Mouse (Mus musculus) left cerebral cortex, adult 2 months (tissue): ENCODE measurements around the gene Abi3. TPM values are rescaled to one million over a fixed set of nuclear protein-coding genes. Genes with fewer than 3 reads are reported as not detected.

Experiments used
- DNase-seq, 2 experiments: peaks; one replicate each; pipeline ENCODE4 v3.0.0; 2021 to 2022; ENCODE audit warnings: low spot score in 2 of 2, mixed read lengths in 1 of 2; ENCODE audit errors: extremely low spot score in 1 of 2
- H3K27ac ChIP-seq: fragments of 200-600 bp; 2 replicates; pipeline ENCODE4 v1.8.1; 2022
- H3K4me3 ChIP-seq: fragments of 200-600 bp; 2 replicates; pipeline ENCODE4 v1.8.1; 2022
- CTCF ChIP-seq: fragments of 200-600 bp; IDR thresholded peaks from 2 replicates; pipeline ENCODE4 v1.8.1; 2022; ENCODE audit warnings: antibody characterized with exemption, mild to moderate bottlenecking, moderate library complexity
- intact Hi-C: fragments of 180-260 bp; cut with DNase I; formaldehyde crosslinking; loops from one replicate; pipeline ENCODE4 v1.15.1; 2025
- total RNA-seq, 2 experiments: library from RNA; stranded (reverse); gene quantifications; 2 replicates each; pipeline ENCODE4 v1.2.3; 2021

Gene Abi3
- total RNA-seq, 2 experiments from 2014 or later: 7.6 to 9.4 TPM

DNA sequence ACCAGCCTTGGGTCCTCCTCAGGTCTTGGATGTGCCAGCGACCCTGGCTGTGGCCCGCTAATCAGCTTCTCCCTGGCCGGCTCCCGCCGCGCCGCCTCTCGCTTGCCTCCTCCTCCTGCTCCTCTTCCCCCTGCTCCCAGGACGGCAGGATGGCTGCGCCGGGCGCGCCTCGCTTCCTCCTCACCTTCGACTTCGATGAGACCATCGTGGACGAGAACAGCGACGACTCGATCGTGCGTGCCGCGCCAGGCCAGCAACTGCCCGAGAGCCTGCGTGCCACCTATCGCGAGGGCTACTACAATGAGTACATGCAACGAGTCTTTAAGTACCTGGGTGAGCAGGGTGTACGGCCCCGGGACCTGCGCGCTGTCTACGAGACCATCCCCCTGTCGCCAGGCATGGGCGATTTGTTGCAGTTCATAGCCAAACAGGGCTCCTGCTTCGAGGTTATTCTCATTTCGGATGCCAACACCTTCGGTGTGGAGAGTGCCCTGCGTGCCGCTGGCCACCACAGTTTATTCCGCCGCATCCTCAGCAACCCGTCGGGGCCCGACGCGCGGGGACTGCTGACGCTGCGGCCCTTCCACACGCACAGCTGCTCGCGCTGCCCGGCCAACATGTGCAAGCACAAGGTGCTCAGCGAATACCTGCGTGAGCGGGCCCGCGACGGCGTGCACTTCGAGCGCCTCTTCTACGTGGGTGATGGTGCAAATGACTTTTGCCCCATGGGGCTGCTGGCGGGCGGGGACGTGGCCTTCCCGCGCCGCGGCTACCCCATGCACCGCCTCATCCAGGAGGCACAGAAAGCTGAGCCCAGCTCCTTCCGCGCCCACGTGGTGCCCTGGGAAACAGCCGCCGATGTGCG is 11.6 kb downstream of the Abi3 start:
- no peak for TF ChIP-seq CTCF
- Histone ChIP-seq H3K27ac (no peak overlapping the region), H3K4me3 (peak overlapping the region; percentile 7; the same call in 1 of the 2 replicates)
- intact Hi-C loops: no loop called here
- no peak for DNase-seq

- no peak overlapping the region for H3K27ac ChIP-seq
- no peak for TF ChIP-seq CTCF
- intact Hi-C loops: loop anchor here (2.0 to 5.0 kb wide), 3 partner anchors 23 to 203 kb away; partner anchors contain the start of gene Snf8
- no peak for DNase-seq
- no peak overlapping the region for H3K4me3 ChIP-seq
These were observed 12.7 kb downstream of the Abi3 start for GRCm38 (mm10) chr11:95829526-95830050.

DNA sequence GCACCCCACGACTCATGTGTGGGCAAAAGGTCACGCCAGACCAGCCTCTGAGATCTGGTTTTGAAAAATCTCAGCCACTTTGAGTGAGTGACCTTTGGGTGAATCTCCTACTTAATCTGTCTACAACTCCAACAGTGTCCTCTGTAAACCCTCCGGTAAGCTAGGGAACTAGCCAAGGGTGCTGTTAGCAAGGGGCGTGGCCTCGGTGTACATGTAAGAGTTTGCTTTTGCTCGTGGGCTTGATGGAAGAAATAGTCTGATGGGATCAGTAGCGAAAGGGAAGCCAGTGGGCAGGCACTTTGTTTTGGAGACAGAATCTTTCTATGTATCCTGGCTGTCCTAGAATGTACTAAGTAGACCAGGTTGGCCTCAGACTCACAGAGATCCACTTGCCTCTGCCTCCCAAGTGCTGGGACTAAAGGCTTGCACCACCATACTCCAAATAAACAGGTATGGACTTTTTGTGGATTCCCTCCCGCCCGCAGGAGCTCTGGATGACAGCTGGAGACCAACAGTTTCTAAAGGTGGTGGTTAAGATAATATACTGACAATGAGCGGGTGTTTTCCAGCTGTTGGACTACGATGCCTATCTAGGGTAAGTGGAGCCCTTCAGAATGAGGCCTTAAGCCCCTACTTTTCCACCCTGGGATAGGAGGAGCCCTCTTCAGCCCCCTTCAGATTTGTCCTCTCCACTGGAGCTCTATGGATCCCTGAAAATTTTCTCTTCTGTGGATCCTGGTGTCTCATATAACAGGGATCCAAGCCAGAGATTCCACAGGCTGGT is 13.9 kb downstream of the Abi3 start:
- Histone ChIP-seq H3K27ac (no peak overlapping the region), H3K4me3 (no peak overlapping the region)
- TF ChIP-seq CTCF: no peak
- intact Hi-C loops: loop anchor here (2.0 to 5.0 kb wide), 3 partner anchors 24 to 204 kb away; partner anchors contain the start of gene Snf8
- DNase-seq: no peak

DNA sequence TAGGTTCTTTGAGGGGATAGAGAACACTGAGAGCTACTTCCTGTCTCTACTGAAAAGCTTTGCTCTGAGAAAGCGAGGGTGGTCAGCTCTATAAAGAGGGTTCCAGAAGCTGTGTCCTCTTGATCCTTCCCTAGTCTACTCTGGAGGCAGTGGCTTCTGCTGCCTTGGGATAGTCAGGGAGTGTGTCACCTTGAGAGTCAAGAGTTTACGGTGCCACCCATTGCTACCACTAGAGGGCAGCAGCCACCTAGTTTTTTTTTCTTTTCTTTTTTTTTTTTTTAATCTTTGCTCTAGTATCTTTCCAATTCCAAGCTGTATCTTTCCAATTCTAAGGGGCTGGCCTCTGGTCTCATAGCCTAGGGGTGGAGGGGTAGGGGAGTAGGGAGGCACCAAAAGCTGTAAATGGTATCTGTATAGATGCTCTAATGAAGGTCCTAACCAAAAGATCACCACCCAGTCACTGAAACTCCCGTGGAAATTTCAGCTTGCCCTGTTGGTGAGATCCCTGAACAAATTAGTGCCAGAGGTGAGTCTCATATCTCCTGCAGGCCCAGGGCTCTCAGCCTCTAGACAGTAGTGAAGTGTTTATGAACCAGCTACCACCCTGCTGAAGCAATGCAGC is 14.7 kb downstream of the Abi3 start:
- Histone ChIP-seq H3K4me3 (no peak overlapping the region), H3K27ac (no peak overlapping the region)
- peak; percentile 93 for TF ChIP-seq CTCF
- peak; percentile 64 to 65 for DNase-seq
- intact Hi-C loops: loop anchor here (2.0 to 5.0 kb wide), 3 partner anchors 25 to 205 kb away; partner anchors contain the start of gene Snf8

- H3K4me3 ChIP-seq: no peak overlapping the region
- no peak for TF ChIP-seq CTCF
- intact Hi-C loops: loop anchor here (5.0 kb wide), 2 partner anchors 155 to 205 kb away; partner anchors contain the start of gene Snf8
- H3K27ac ChIP-seq: no peak overlapping the region
- no peak for DNase-seq
These were observed 15.2 kb downstream of the Abi3 start for GRCm38 (mm10) chr11:95827168-95827447.

GRCm38 (mm10) chr11:95826317-95827167 is 15.7 kb downstream of the Abi3 start:
- intact Hi-C loops: loop anchor here (5.0 kb wide), 2 partner anchors 156 to 206 kb away; partner anchors contain the start of gene Snf8
- no peak for TF ChIP-seq CTCF
- Histone ChIP-seq H3K4me3 (no peak overlapping the region), H3K27ac (no peak overlapping the region)
- no peak for DNase-seq

GRCm38 (mm10) chr11:95825625-95826024 is 16.7 kb downstream of the Abi3 start:
- no peak overlapping the region for H3K27ac ChIP-seq
- no peak for DNase-seq
- H3K4me3 ChIP-seq: no peak overlapping the region
- intact Hi-C loops: loop anchor here (2.0 to 5.0 kb wide), 3 partner anchors 33 to 207 kb away; partner anchors contain the start of gene Snf8
- no peak for TF ChIP-seq CTCF

- Histone ChIP-seq H3K4me3 (peak overlapping the region; percentile 82), H3K27ac (peak overlapping the region; percentile 78)
- intact Hi-C loops: loop anchor here (2.0 to 5.0 kb wide), 4 partner anchors 34 to 207 kb away; partner anchors contain the start of gene Snf8
- peak; percentile 52 to 70 for DNase-seq
- no peak for TF ChIP-seq CTCF
These were observed 17.4 kb downstream of the Abi3 start for GRCm38 (mm10) chr11:95824877-95825243.

DNA sequence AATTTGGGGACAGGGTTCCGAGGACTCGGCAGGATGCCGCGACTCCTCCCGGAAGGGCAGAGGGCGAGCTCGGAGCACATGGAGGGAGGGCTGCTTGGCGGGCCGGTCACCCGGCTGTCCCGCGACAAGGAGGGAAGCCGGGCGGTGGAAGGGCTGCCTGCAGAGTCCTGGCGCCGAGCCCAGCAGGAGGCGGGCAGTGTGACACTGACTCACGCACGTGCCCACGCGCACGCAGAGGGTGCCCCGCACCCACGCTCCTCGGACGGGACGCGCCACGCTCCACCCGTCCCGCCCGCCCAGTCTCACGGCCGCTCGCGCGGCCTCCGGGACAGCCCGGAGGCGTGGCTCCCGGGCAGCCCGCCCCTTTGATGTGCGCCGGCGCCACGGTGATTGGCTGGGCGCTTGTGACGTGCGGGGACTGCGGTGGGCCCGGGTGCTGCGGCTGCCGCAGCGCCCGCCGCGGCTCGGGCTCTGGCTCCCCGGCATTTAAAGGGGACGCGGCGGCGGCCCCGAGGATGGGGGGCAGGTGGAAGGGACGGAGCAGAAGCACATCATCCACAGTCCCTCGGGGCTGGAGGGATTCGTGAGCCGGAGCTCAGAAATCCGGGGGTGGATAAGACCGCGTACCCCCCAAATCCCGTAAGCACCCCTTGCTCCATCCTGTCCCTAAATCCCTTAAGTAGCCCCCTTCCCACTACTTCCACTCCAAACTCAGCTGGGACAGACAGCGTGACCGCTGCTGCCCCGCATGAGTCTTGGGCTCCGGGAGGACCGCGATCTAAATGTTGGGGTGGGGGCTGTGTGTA is 18.0 kb downstream of the Abi3 start, which contains the start of gene Phospho1:
TSS of gene Phospho1 (plus strand) at position 429 of the 806 bp plus-strand sequence.
- Histone ChIP-seq H3K4me3 (peak within 1 kb of the TSS; percentile 82), H3K27ac (peak within 1 kb of the TSS; percentile 78)
- TF ChIP-seq CTCF: no peak
- intact Hi-C loops: loop anchor here (2.0 to 5.0 kb wide), 2 partner anchors 35 to 137 kb away; no protein-coding TSS in a partner anchor
- DNase-seq: peak; percentile 91

DNA sequence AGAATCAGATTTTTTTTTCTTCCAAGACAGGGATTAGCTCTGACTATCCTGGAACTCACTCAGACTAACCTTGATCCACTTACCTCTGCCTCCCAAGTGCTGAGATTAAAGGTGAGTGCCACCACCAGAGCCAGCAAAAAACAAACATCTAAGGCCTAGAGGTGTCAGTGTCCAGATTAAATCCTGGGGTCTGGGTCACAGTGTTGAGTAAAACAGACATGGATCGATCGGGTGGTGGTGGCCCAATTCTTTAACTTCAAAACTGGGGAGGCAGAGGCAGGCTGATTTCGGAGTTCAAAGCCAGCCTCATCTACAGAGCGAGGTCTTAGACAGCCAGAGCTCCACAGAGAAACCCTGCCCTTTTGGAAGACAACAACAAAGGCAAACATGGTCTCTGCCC is 19.8 kb downstream of the Abi3 start:
- Histone ChIP-seq H3K27ac (no peak overlapping the region), H3K4me3 (no peak overlapping the region)
- intact Hi-C loops: loop anchor here (5.0 kb wide), 1 partner anchor 135 kb away; no protein-coding TSS in a partner anchor
- no peak for TF ChIP-seq CTCF
- no peak for DNase-seq
